Mouse (Mus musculus): ENCODE data around the gene Swi5. TPM values are rescaled to one million over a fixed set of nuclear protein-coding genes. Genes with fewer than 3 reads are reported as not detected.

The Swi5 gene
- polyA plus RNA-seq, 2 experiments, result 100.0 to 130 TPM

- Histone ChIP-seq H3K27ac (peak overlapping the region; percentile 57), H3K27me3 (ENCODE audit: control insufficient read depth, insufficient read depth, low read length) (no peaks in the 10 kb centered on the region), H3K9ac (replicated peaks) (peak overlapping the region; percentile 84), H3K4me3 (ENCODE audit: insufficient read depth in 1 of 2, low read depth in 2 of 2, low read length in 2 of 2) (peak overlapping the region; percentile 84), H3K36me3 (replicated peaks; ENCODE audit: control insufficient read depth, insufficient read depth, low read depth) (no peaks in the 10 kb centered on the region), H3K4me1 (replicated peaks; ENCODE audit: control insufficient read depth in 2 of 2, insufficient read depth in 2 of 2, low read length in 1 of 2) (peaks cover 6 to 13% of the 10 kb centered on the region in 2 experiments), H3K9me3 (ENCODE audit: control insufficient read depth, low read length) (no peaks in the 10 kb centered on the region), H3K4me2 (ENCODE audit: low read depth) (peak overlapping the region; percentile 97)
- ATAC-seq (ENCODE audit: insufficient read depth) (peak; percentile 58), DNase-seq (ENCODE audit: low read depth in 3 of 3, low spot score in 3 of 3) (peak in 2 of 3 experiments; percentile 22 to 50)
- no peak for TF ChIP-seq CTCF (IDR thresholded peaks at IDR 0.05; ENCODE audit: low read depth)
- no peak for TF ChIP-seq EP300 (IDR thresholded peaks at IDR 0.05; ENCODE audit: low read depth)
- 2% methylated on average over 29 of the region's 29 CpGs for WGBS (ENCODE audit: insufficient replicate concordance)
Measured at GRCm38 (mm10) chr2:32288371-32288931, 576 bp upstream of the Swi5 start.

- under 1% methylated on average over 23 of the region's 23 CpGs for WGBS (ENCODE audit: insufficient replicate concordance)
Measured at GRCm38 (mm10) chr2:32287334-32287840, 488 bp downstream of the Swi5 start, which contains the start of gene Golga2. Gene Golga2 (plus strand): TSS chr2:32287384.

GRCm38 (mm10) chr2:32283986-32284385, 3.9 kb downstream of the Swi5 start:
- Histone ChIP-seq H3K4me1 (replicated peaks; ENCODE audit: control insufficient read depth in 2 of 2, insufficient read depth in 2 of 2, low read length in 1 of 2) (peaks cover 2 to 10% of the 10 kb centered on the region in 2 experiments), H3K27ac (no peak overlapping the region), H3K27me3 (ENCODE audit: control insufficient read depth, insufficient read depth, low read length) (no peaks in the 10 kb centered on the region), H3K9me3 (ENCODE audit: control insufficient read depth, low read length) (no peaks in the 10 kb centered on the region), H3K36me3 (replicated peaks; ENCODE audit: control insufficient read depth, insufficient read depth, low read depth) (peaks cover 13% of the 10 kb centered on the region), H3K4me2 (ENCODE audit: low read depth) (no peak overlapping the region), H3K4me3 (ENCODE audit: insufficient read depth in 1 of 2, low read depth in 2 of 2, low read length in 2 of 2) (no peak overlapping the region), H3K9ac (replicated peaks) (no peak overlapping the region)
- TF ChIP-seq CTCF (IDR thresholded peaks at IDR 0.05; ENCODE audit: low read depth) (no peak), EP300 (IDR thresholded peaks at IDR 0.05; ENCODE audit: low read depth) (no peak)
- ATAC-seq (ENCODE audit: insufficient read depth) (no peak), DNase-seq (ENCODE audit: low read depth in 3 of 3, low spot score in 3 of 3) (no peak)
- WGBS (ENCODE audit: insufficient replicate concordance), result 59% methylated on average over 3 of the region's 3 CpGs

More at GRCm38 (mm10) chr2:32287334-32287840, 488 bp downstream of the Swi5 start, which contains the start of gene Golga2:
- peak; percentile 19; the same call in 1 of the 2 replicates for ATAC-seq (ENCODE audit: insufficient read depth)
- Histone ChIP-seq H3K4me3 (ENCODE audit: insufficient read depth in 1 of 2, low read depth in 2 of 2, low read length in 2 of 2) (peak within 1 kb of the TSS; percentile 84), H3K4me1 (replicated peaks; ENCODE audit: control insufficient read depth in 2 of 2, insufficient read depth in 2 of 2, low read length in 1 of 2) (peaks cover 6 to 15% of the 10 kb centered on the region in 2 experiments), H3K27me3 (ENCODE audit: control insufficient read depth, insufficient read depth, low read length) (no peaks in the 10 kb centered on the region), H3K9ac (replicated peaks) (peak within 1 kb of the TSS; percentile 94), H3K4me2 (ENCODE audit: low read depth) (peak within 1 kb of the TSS; percentile 97), H3K36me3 (replicated peaks; ENCODE audit: control insufficient read depth, insufficient read depth, low read depth) (no peaks in the 10 kb centered on the region), H3K27ac (peak within 1 kb of the TSS; percentile 67), H3K9me3 (ENCODE audit: control insufficient read depth, low read length) (no peaks in the 10 kb centered on the region)
- no peak for DNase-seq (ENCODE audit: low read depth in 3 of 3, low spot score in 3 of 3)
- TF ChIP-seq CTCF (IDR thresholded peaks at IDR 0.05; ENCODE audit: low read depth), result no peak
- no peak for TF ChIP-seq EP300 (IDR thresholded peaks at IDR 0.05; ENCODE audit: low read depth)

GRCm38 (mm10) chr2:32282727-32283126, 5.1 kb downstream of the Swi5 start:
- no peak overlapping the region for H3K4me2 ChIP-seq (ENCODE audit: low read depth)
- H3K4me3 ChIP-seq (ENCODE audit: insufficient read depth in 1 of 2, low read depth in 2 of 2, low read length in 2 of 2), result no peak overlapping the region
- no peaks in the 10 kb centered on the region for H3K27me3 ChIP-seq (ENCODE audit: control insufficient read depth, insufficient read depth, low read length)
- H3K9me3 ChIP-seq (ENCODE audit: control insufficient read depth, low read length), result no peaks in the 10 kb centered on the region
- DNase-seq (ENCODE audit: low read depth in 3 of 3, low spot score in 3 of 3) (peak; percentile 43 to 47 (median 47)), ATAC-seq (ENCODE audit: insufficient read depth) (0 out of 2 replicates have a peak, but pooled peaks have one; percentile 31)
- TF ChIP-seq CTCF (IDR thresholded peaks at IDR 0.05; ENCODE audit: low read depth) (peak; percentile 91), EP300 (IDR thresholded peaks at IDR 0.05; ENCODE audit: low read depth) (no peak)
- no peak overlapping the region for H3K9ac ChIP-seq (replicated peaks)
- H3K4me1 ChIP-seq (replicated peaks; ENCODE audit: control insufficient read depth in 2 of 2, insufficient read depth in 2 of 2, low read length in 1 of 2), result peaks cover 0 to 7% of the 10 kb centered on the region in 2 experiments; a peak in 3 of 4 replicates
- no peak overlapping the region for H3K27ac ChIP-seq
- WGBS (ENCODE audit: insufficient replicate concordance), result 51% methylated on average over 1 of the region's 1 CpGs
- peaks cover 19% of the 10 kb centered on the region for H3K36me3 ChIP-seq (replicated peaks; ENCODE audit: control insufficient read depth, insufficient read depth, low read depth)

- H3K4me2 ChIP-seq (ENCODE audit: low read depth), result no peak overlapping the region
- 26% methylated on average over 2 of the region's 2 CpGs for WGBS (ENCODE audit: insufficient replicate concordance)
- no peak overlapping the region for H3K4me3 ChIP-seq (ENCODE audit: insufficient read depth in 1 of 2, low read depth in 2 of 2, low read length in 2 of 2)
- no peaks in the 10 kb centered on the region for H3K27me3 ChIP-seq (ENCODE audit: control insufficient read depth, insufficient read depth, low read length)
- peaks cover 0 to 7% of the 10 kb centered on the region in 2 experiments; a peak in 3 of 4 replicates for H3K4me1 ChIP-seq (replicated peaks; ENCODE audit: control insufficient read depth in 2 of 2, insufficient read depth in 2 of 2, low read length in 1 of 2)
- H3K36me3 ChIP-seq (replicated peaks; ENCODE audit: control insufficient read depth, insufficient read depth, low read depth), result peaks cover 19% of the 10 kb centered on the region
- TF ChIP-seq CTCF (IDR thresholded peaks at IDR 0.05; ENCODE audit: low read depth) (no peak), EP300 (IDR thresholded peaks at IDR 0.05; ENCODE audit: low read depth) (no peak)
- DNase-seq (ENCODE audit: low read depth in 3 of 3, low spot score in 3 of 3) (no peak), ATAC-seq (ENCODE audit: insufficient read depth) (no peak)
- no peak overlapping the region for H3K27ac ChIP-seq
- H3K9me3 ChIP-seq (ENCODE audit: control insufficient read depth, low read length), result no peaks in the 10 kb centered on the region
- no peak overlapping the region for H3K9ac ChIP-seq (replicated peaks)
Measured at GRCm38 (mm10) chr2:32282289-32282688, 5.6 kb downstream of the Swi5 start.
